Mouse (Mus musculus) T-helper 17 cell (primary cell): ENCODE measurements around the gene Lrrc27.

Experiments used
- in situ Hi-C, 2 experiments: fragments of 300-600 bp; cut with MboI, MseI; formaldehyde crosslinking; loops; 1 replicate in 1 of 2; 2 replicates in 1 of 2; pipeline ENCODE4 v1.15.1; 2025; ENCODE audit warnings: high pct_unique_total_duplicates in 2 of 2

Lrrc27 gene

GRCm38 (mm10) chr7:139266886-139267870 is 54.4 kb downstream of the Lrrc27 start:
- in situ Hi-C loops: no loop called here

- in situ Hi-C loops: no loop called here
These were observed 58.0 kb downstream of the Lrrc27 start for GRCm38 (mm10) chr7:139270738-139271137.

- in situ Hi-C loops: no loop called here
These were observed 59.1 kb downstream of the Lrrc27 start for GRCm38 (mm10) chr7:139271871-139272270.

GRCm38 (mm10) chr7:139272639-139273396 is 60.0 kb downstream of the Lrrc27 start:
- in situ Hi-C loops: no loop called here

- in situ Hi-C loops: no loop called here
These were observed 60.6 kb downstream of the Lrrc27 start for GRCm38 (mm10) chr7:139273397-139273719.

- in situ Hi-C loops: no loop called here
These were observed 62.8 kb downstream of the Lrrc27 start for GRCm38 (mm10) chr7:139275586-139275985.

GRCm38 (mm10) chr7:139276150-139276549 is 63.4 kb downstream of the Lrrc27 start:
- in situ Hi-C loops: no loop called here

- in situ Hi-C loops: no loop called here
These were observed 64.7 kb downstream of the Lrrc27 start for GRCm38 (mm10) chr7:139277536-139277935.

- in situ Hi-C loops: no loop called here
These were observed 66.8 kb downstream of the Lrrc27 start for GRCm38 (mm10) chr7:139279571-139279970.

GRCm38 (mm10) chr7:139280044-139280443 is 67.3 kb downstream of the Lrrc27 start:
- in situ Hi-C loops: no loop called here

GRCm38 (mm10) chr7:139281195-139281594 is 68.4 kb downstream of the Lrrc27 start:
- in situ Hi-C loops: no loop called here

GRCm38 (mm10) chr7:139282037-139282436 is 69.2 kb downstream of the Lrrc27 start:
- in situ Hi-C loops: no loop called here

GRCm38 (mm10) chr7:139285295-139285943 is 72.6 kb downstream of the Lrrc27 start:
- in situ Hi-C loops: no loop called here

GRCm38 (mm10) chr7:139288540-139288939 is 75.8 kb downstream of the Lrrc27 start:
- in situ Hi-C loops: no loop called here
